Mouse (Mus musculus) kidney, postnatal 0 days (tissue): ENCODE results near the gene Gm49369. TPM values are rescaled to one million over a fixed set of nuclear protein-coding genes. Genes with fewer than 3 reads are reported as not detected.
A peak's percentile ranks its signal among the peaks of the same experiment; 100 is the strongest.

Experiments
- ATAC-seq: fragments of 200-750 bp; cut with Nextera tagmentation; replicated peaks from 2 replicates; pipeline ENCODE4 v1.8.0; 2017; ENCODE audit warnings: low read depth, moderate number of reproducible peaks, moderate TSS enrichment, moderate library complexity; ENCODE audit not compliant: low FRiP score
- DNase-seq: peaks from one replicate; pipeline ENCODE4 v3.0.0-alpha.2; 2016; ENCODE audit warnings: low spot score
- H3K27ac ChIP-seq: fragments of 300-500 bp; sonication (generic); 2 replicates; pipeline ENCODE4 v1.5.1; 2014; ENCODE audit warnings: mild to moderate bottlenecking
- H3K27me3 ChIP-seq: fragments of 300-500 bp; sonication (generic); 2 replicates; pipeline ENCODE4 v1.6.1; 2014; ENCODE audit warnings: low read length, mixed read lengths; ENCODE audit not compliant: insufficient read depth
- H3K36me3 ChIP-seq: fragments of 300-500 bp; sonication (generic); 2 replicates; pipeline ENCODE4 v1.6.1; 2014; ENCODE audit warnings: low read length, mixed read lengths; ENCODE audit not compliant: insufficient read depth
- H3K4me1 ChIP-seq: fragments of 300-500 bp; sonication (generic); replicated peaks from 2 replicates; pipeline ENCODE4 v1.6.1; 2014; ENCODE audit warnings: antibody characterized with exemption, low read length, mixed read lengths; ENCODE audit not compliant: insufficient read depth
- H3K4me2 ChIP-seq: fragments of 300-500 bp; sonication (generic); 2 replicates; pipeline ENCODE4 v1.6.1; 2014; ENCODE audit warnings: mild to moderate bottlenecking, low read length, moderate library complexity, mixed read lengths
- H3K4me3 ChIP-seq: fragments of 300-500 bp; sonication (generic); replicated peaks from 2 replicates; pipeline ENCODE4 v1.5.1; 2014; ENCODE audit warnings: low read depth, low read length
- H3K9ac ChIP-seq: fragments of 300-500 bp; sonication (generic); 2 replicates; pipeline ENCODE4 v1.6.1; 2014; ENCODE audit warnings: low read depth, low read length
- H3K9me3 ChIP-seq: fragments of 300-500 bp; sonication (generic); replicated peaks from 2 replicates; pipeline ENCODE4 v1.6.1; 2016; ENCODE audit warnings: low read length, inconsistent platforms, mixed read lengths
- CTCF ChIP-seq: IDR thresholded peaks from 2 replicates; pipeline ENCODE4 v1.5.1; 2016; ENCODE audit warnings: antibody characterized with exemption, low read depth, mild to moderate bottlenecking, moderate library complexity
- WGBS: fragments of 180-500 bp; shearing (Covaris S2); extraction: QIAGEN DNeasy Blood & Tissue Kit; methylation state at CpG from one replicate; pipeline ENCODE4 v1.1.7; 2014; 5-methylcytosine and 5-hydroxymethylcytosine counted together
- polyA plus RNA-seq: library from polyadenylated mRNA; unstranded; fragments of >200 nt; fragmentation: Nextera tagmentation; extraction: Ambion mirVana; gene quantifications from 2 replicates; pipeline ENCODE4 v1.2.1, GENCODE M21; 2015

Gm49369 gene
- polyA plus RNA-seq, 1 experiment from 2014 or later = not detected

GRCm38 (mm10) chr7:142354661-142355233, 27.7 kb downstream of the Gm49369 start:
- ATAC-seq = no peak

GRCm38 (mm10) chr7:142353854-142354253, 28.6 kb downstream of the Gm49369 start:
- Histone ChIP-seq H3K9ac (no peak overlapping the region), H3K4me1 (no peaks in the 10 kb centered on the region), H3K27ac (no peak overlapping the region), H3K36me3 (no peaks in the 10 kb centered on the region), H3K4me2 (no peak overlapping the region), H3K27me3 (no peaks in the 10 kb centered on the region), H3K9me3 (no peaks in the 10 kb centered on the region), H3K4me3 (no peak overlapping the region)
- WGBS = 65% methylated on average over 5 of the region's 5 CpGs
- no peak for TF ChIP-seq CTCF
- DNase-seq (no peak), ATAC-seq (no peak)

More at GRCm38 (mm10) chr7:142354661-142355233, 27.7 kb downstream of the Gm49369 start:
- H3K4me1 ChIP-seq = no peaks in the 10 kb centered on the region
- WGBS = 55% methylated on average over 8 of the region's 8 CpGs
- no peak overlapping the region for H3K27ac ChIP-seq
- no peaks in the 10 kb centered on the region for H3K27me3 ChIP-seq
- no peak for DNase-seq
- no peak for TF ChIP-seq CTCF
- no peaks in the 10 kb centered on the region for H3K36me3 ChIP-seq
- H3K4me2 ChIP-seq = no peak overlapping the region
- no peaks in the 10 kb centered on the region for H3K9me3 ChIP-seq
- no peak overlapping the region for H3K9ac ChIP-seq
- no peak overlapping the region for H3K4me3 ChIP-seq

GRCm38 (mm10) chr7:142351569-142351968, 30.9 kb downstream of the Gm49369 start:
- H3K4me1 ChIP-seq = no peaks in the 10 kb centered on the region
- 54% methylated on average over 5 of the region's 5 CpGs for WGBS
- ATAC-seq (no peak), DNase-seq (peak; percentile 54)
- no peak overlapping the region for H3K9ac ChIP-seq
- no peaks in the 10 kb centered on the region for H3K9me3 ChIP-seq
- 0 out of 2 replicates have a peak overlapping the region, but pooled peaks have one; percentile 2 for H3K27ac ChIP-seq
- H3K27me3 ChIP-seq = no peaks in the 10 kb centered on the region
- no peak overlapping the region for H3K4me2 ChIP-seq
- H3K36me3 ChIP-seq = no peaks in the 10 kb centered on the region
- H3K4me3 ChIP-seq = no peak overlapping the region
- TF ChIP-seq CTCF = no peak

- Histone ChIP-seq H3K27me3 (no peaks in the 10 kb centered on the region), H3K27ac (no peak overlapping the region)
- DNase-seq = peak; percentile 84
These were observed 33.0 kb downstream of the Gm49369 start for GRCm38 (mm10) chr7:142349308-142349961.

GRCm38 (mm10) chr7:142347542-142347941, 34.9 kb downstream of the Gm49369 start:
- WGBS = 70% methylated on average over 4 of the region's 4 CpGs

More at GRCm38 (mm10) chr7:142349308-142349961, 33.0 kb downstream of the Gm49369 start:
- Histone ChIP-seq H3K4me3 (no peak overlapping the region), H3K4me2 (no peak overlapping the region), H3K36me3 (no peaks in the 10 kb centered on the region), H3K9me3 (no peaks in the 10 kb centered on the region), H3K4me1 (no peaks in the 10 kb centered on the region), H3K9ac (no peak overlapping the region)
- WGBS = 20% methylated on average over 9 of the region's 9 CpGs
- TF ChIP-seq CTCF = no peak
- peak; percentile 61; the same call in 1 of the 2 replicates for ATAC-seq

GRCm38 (mm10) chr7:142342247-142342640, 40.2 kb downstream of the Gm49369 start:
- H3K27ac ChIP-seq = no peak overlapping the region
- H3K9ac ChIP-seq = no peak overlapping the region
- no peaks in the 10 kb centered on the region for H3K9me3 ChIP-seq
- TF ChIP-seq CTCF = no peak
- no peak for ATAC-seq
- no peaks in the 10 kb centered on the region for H3K36me3 ChIP-seq
- DNase-seq = no peak
- 51% methylated on average over 3 of the region's 3 CpGs for WGBS
- no peaks in the 10 kb centered on the region for H3K27me3 ChIP-seq
- 0 out of 2 replicates have a peak, but pooled peaks cover 12% of the 10 kb centered on the region for H3K4me1 ChIP-seq
- no peak overlapping the region for H3K4me2 ChIP-seq
- H3K4me3 ChIP-seq = no peak overlapping the region

More at GRCm38 (mm10) chr7:142347542-142347941, 34.9 kb downstream of the Gm49369 start:
- DNase-seq (no peak), ATAC-seq (no peak)
- Histone ChIP-seq H3K36me3 (no peaks in the 10 kb centered on the region), H3K9ac (no peak overlapping the region), H3K27ac (no peak overlapping the region), H3K4me3 (no peak overlapping the region), H3K4me1 (no peaks in the 10 kb centered on the region), H3K9me3 (no peaks in the 10 kb centered on the region), H3K4me2 (no peak overlapping the region), H3K27me3 (no peaks in the 10 kb centered on the region)
- no peak for TF ChIP-seq CTCF
